Mouse (Mus musculus) stomach, postnatal 0 days (tissue): ENCODE measurements at regions not wholly inside any gene's neighbourhood (a gene's known extent, or its start where the extent isn't known, plus 50 kb on each side); places are given as distances from the start of the nearest gene placed in this dataset.

Source experiments
- ATAC-seq: fragments of 200-750 bp; cut with Nextera tagmentation; 2 replicates; pipeline ENCODE4 v1.8.0; 2017; ENCODE audit not compliant: low FRiP score, low TSS enrichment
- DNase-seq: peaks from one replicate; pipeline ENCODE4 v3.0.0-alpha.2; 2016; ENCODE audit warnings: low spot score
- H3K27ac ChIP-seq: fragments of 300-500 bp; sonication (generic); replicated peaks from 2 replicates; pipeline ENCODE4 v1.5.1; 2014; ENCODE audit warnings: mild to moderate bottlenecking, control low read depth
- H3K27me3 ChIP-seq: fragments of 300-500 bp; sonication (generic); 2 replicates; pipeline ENCODE4 v1.6.1; 2014; ENCODE audit warnings: low read length; ENCODE audit not compliant: control insufficient read depth, insufficient read depth
- H3K36me3 ChIP-seq: fragments of 300-500 bp; sonication (generic); 2 replicates; pipeline ENCODE4 v1.6.1; 2014; ENCODE audit warnings: low read length, mixed read lengths; ENCODE audit not compliant: control insufficient read depth, insufficient read depth
- H3K4me1 ChIP-seq: fragments of 300-500 bp; sonication (generic); replicated peaks from 2 replicates; pipeline ENCODE4 v1.6.1; 2014; ENCODE audit warnings: antibody characterized with exemption; ENCODE audit not compliant: control insufficient read depth, insufficient read depth
- H3K4me2 ChIP-seq: fragments of 300-500 bp; sonication (generic); replicated peaks from 2 replicates; pipeline ENCODE4 v1.6.1; 2014; ENCODE audit warnings: low read depth, mild to moderate bottlenecking, control low read depth, moderate library complexity
- H3K4me3 ChIP-seq: fragments of 300-500 bp; sonication (generic); 2 replicates; pipeline ENCODE4 v1.5.1; 2014; ENCODE audit warnings: low read depth, low read length, control low read depth
- H3K9ac ChIP-seq: fragments of 300-500 bp; sonication (generic); 2 replicates; pipeline ENCODE4 v1.6.1; 2014; ENCODE audit warnings: mild to moderate bottlenecking, low read length, control low read depth, mixed read lengths
- H3K9me3 ChIP-seq: fragments of 300-500 bp; sonication (generic); 2 replicates; pipeline ENCODE4 v1.6.1; 2016; ENCODE audit warnings: low read length; ENCODE audit not compliant: control insufficient read depth
- CTCF ChIP-seq: IDR thresholded peaks from 2 replicates; pipeline ENCODE4 v1.5.1; 2016; ENCODE audit warnings: antibody characterized with exemption, low read depth, mild to moderate bottlenecking, moderate library complexity
- EP300 ChIP-seq: optimal IDR thresholded peaks from 2 replicates; pipeline ENCODE3; 2016; ENCODE audit warnings: antibody characterized with exemption
- WGBS: fragments of 180-500 bp; shearing (Covaris S2); extraction: QIAGEN DNeasy Blood & Tissue Kit; methylation state at CpG from one replicate; pipeline ENCODE4 v1.1.7; 2014; 5-methylcytosine and 5-hydroxymethylcytosine counted together

DNA sequence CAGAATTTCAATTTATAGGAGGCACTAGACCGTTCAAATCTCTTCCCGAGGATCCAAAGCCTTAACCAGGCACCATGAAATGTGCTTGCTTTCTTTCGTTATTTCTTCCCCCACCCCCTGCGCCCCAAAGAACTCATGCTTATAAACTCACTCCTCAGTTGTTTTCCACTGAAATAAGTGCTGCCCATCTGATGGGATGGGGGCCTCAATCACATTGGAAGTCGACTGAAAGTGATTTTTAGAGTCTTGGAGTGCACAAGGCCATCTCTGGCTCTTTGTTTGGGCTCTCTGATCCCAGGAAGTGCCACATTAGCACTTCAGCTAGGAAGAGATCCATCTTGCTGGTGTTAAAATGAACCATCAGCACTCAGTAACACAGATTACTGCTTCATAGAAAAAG lies 484.3 kb downstream of the Nedd1 start:
- no peak for ATAC-seq
- 73% methylated on average over 5 of the region's 5 CpGs for WGBS

DNA sequence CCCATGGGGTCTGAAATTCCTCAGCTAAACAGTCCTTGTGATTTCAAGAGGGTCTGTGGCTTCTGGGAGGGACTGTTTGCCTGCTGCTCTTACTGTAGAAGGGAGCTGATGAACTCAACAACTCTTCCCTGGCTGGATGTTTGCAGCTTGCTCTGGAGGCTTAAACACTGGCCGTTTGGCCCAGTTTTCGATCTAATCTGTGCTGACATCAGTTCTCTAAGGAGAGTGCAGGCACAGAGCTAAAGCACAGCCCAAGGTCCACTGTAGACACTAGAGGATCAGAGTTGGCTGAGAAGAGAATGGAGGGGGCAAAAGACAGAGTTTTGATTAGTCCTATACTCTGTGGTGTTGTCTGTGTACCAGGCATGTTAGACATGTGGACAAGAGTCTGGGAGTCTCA lies 490.1 kb downstream of the Nedd1 start:
- no peaks in the 10 kb centered on the region for H3K27me3 ChIP-seq
- H3K4me3 ChIP-seq: no peak overlapping the region
- no peaks in the 10 kb centered on the region for H3K9me3 ChIP-seq
- no peak overlapping the region for H3K4me2 ChIP-seq
- H3K4me1 ChIP-seq: no peaks in the 10 kb centered on the region
- TF ChIP-seq EP300: no peak
- TF ChIP-seq CTCF: no peak
- no peaks in the 10 kb centered on the region for H3K36me3 ChIP-seq
- no peak overlapping the region for H3K27ac ChIP-seq
- no peak for DNase-seq
- no peak for ATAC-seq
- 51% methylated on average over 2 of the region's 2 CpGs for WGBS
- no peak overlapping the region for H3K9ac ChIP-seq

More for the DNA sequence above, 484.3 kb downstream of the Nedd1 start:
- Histone ChIP-seq H3K9me3 (no peaks in the 10 kb centered on the region), H3K27ac (no peak overlapping the region), H3K4me1 (no peaks in the 10 kb centered on the region), H3K36me3 (no peaks in the 10 kb centered on the region), H3K27me3 (no peaks in the 10 kb centered on the region), H3K4me3 (no peak overlapping the region), H3K4me2 (no peak overlapping the region), H3K9ac (no peak overlapping the region)
- no peak for DNase-seq
- no peak for TF ChIP-seq EP300
- no peak for TF ChIP-seq CTCF

DNA sequence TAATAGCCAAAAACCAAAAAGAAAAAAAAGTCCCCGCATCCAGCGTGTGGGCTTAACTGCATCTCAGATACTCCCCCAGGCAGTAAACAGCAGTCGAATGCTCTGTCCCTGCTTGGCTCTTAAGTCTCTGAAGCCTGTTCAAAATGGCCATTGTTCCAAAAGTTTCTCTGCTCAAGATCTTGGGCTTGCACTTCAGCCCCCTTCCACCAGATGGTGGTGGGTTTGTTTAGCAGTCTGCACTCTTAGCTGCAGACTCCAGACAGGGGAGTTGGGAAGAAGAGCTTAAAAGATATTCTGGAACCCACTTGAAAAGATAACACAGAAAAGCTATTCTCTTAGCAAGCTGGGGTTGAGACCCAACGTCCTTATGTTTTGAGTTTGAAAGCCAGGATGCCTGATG lies 496.4 kb downstream of the Nedd1 start:
- H3K36me3 ChIP-seq: no peaks in the 10 kb centered on the region
- no peaks in the 10 kb centered on the region for H3K4me1 ChIP-seq
- H3K27ac ChIP-seq: no peak overlapping the region
- H3K4me2 ChIP-seq: no peak overlapping the region
- no peaks in the 10 kb centered on the region for H3K9me3 ChIP-seq
- no peak for TF ChIP-seq EP300
- peak; percentile 46 for TF ChIP-seq CTCF
- 79% methylated on average over 4 of the region's 4 CpGs for WGBS
- H3K9ac ChIP-seq: no peak overlapping the region
- DNase-seq (no peak), ATAC-seq (no peak)
- H3K27me3 ChIP-seq: no peaks in the 10 kb centered on the region
- no peak overlapping the region for H3K4me3 ChIP-seq

DNA sequence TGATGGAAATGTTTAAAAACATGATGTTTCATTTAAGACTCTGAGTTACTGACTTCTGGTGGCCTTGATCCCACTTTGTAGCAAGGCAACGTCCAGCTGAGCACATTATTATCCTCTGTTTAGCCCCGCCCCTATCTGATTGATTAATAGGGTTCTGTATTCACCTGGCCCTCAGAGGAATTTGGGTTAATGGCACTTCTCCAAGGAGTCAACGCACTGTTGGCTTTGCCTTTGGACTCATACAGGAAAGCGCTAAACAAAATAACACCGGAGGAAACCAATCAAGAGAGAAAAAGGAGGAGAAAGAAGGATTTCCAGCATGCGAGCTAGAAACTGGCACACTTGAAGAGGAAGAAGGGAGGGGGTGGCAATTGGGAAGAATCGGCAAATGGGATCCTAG lies 497.1 kb downstream of the Nedd1 start:
- H3K4me3 ChIP-seq: no peak overlapping the region
- DNase-seq: no peak
- H3K9me3 ChIP-seq: no peaks in the 10 kb centered on the region
- H3K27ac ChIP-seq: no peak overlapping the region
- no peaks in the 10 kb centered on the region for H3K27me3 ChIP-seq
- H3K4me2 ChIP-seq: no peak overlapping the region
- no peak overlapping the region for H3K9ac ChIP-seq
- no peaks in the 10 kb centered on the region for H3K4me1 ChIP-seq
- WGBS: 81% methylated on average over 7 of the region's 7 CpGs
- ATAC-seq: no peak
- TF ChIP-seq EP300: no peak
- TF ChIP-seq CTCF: no peak
- H3K36me3 ChIP-seq: no peaks in the 10 kb centered on the region

DNA sequence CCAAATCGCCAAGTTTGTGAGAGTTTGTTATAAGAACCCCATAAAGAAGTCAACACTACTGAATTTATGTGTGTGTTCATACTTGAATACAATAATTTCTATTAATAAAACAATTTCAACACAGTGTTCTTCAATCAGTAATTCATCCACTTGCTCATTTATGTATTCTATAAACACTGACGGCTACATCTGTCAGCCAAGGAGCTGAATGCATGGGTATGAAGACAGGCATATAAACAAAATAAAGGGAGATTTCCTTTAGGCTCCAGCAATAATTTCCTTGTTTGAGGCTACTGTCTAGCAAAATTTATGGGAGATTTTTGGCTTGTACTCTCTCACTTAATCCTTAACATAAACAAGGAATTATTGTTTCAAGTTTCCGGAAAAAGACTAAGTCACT lies 502.9 kb downstream of the Nedd1 start:
- no peak overlapping the region for H3K4me3 ChIP-seq
- DNase-seq: no peak
- H3K4me2 ChIP-seq: no peak overlapping the region
- TF ChIP-seq EP300 (no peak), CTCF (no peak)
- H3K9ac ChIP-seq: no peak overlapping the region
- no peaks in the 10 kb centered on the region for H3K27me3 ChIP-seq
- no peaks in the 10 kb centered on the region for H3K36me3 ChIP-seq
- H3K9me3 ChIP-seq: no peaks in the 10 kb centered on the region
- no peaks in the 10 kb centered on the region for H3K4me1 ChIP-seq
- no peak overlapping the region for H3K27ac ChIP-seq
- WGBS: 31% methylated on average over 3 of the region's 3 CpGs
- no peak for ATAC-seq

DNA sequence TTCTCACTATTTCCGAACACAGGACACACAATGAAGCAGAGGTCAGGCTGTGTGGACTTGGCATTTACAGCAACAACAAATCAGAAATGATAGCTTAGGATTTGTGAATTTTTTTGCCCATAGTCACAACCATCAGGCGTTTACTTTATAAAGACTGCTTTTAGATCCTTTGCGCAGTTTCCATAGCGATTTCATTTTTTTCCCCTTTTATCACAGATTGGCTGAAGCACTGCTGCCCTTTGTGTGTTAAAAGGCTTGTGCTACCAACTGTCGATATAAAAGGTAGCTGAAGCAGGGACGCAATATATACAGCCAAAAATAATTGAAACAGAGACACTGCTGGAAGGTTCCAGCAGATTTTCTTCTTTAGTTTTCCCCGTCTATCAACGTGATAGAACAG lies 551.4 kb downstream of the Nedd1 start:
- no peaks in the 10 kb centered on the region for H3K4me1 ChIP-seq
- no peak overlapping the region for H3K4me2 ChIP-seq
- TF ChIP-seq CTCF (no peak), EP300 (no peak)
- ATAC-seq: no peak
- 61% methylated on average over 8 of the region's 8 CpGs for WGBS
- no peaks in the 10 kb centered on the region for H3K9me3 ChIP-seq
- no peak overlapping the region for H3K4me3 ChIP-seq
- no peak overlapping the region for H3K9ac ChIP-seq
- DNase-seq: no peak
- no peaks in the 10 kb centered on the region for H3K36me3 ChIP-seq
- no peaks in the 10 kb centered on the region for H3K27me3 ChIP-seq
- no peak overlapping the region for H3K27ac ChIP-seq
